Comparison of ENCODE assay signal across 18 mouse cellular contexts in genomic region chr2:50706652-50707051, GRCm38 (mm10).
DNase-seq lines count a peak whose midpoint lies in the region; ATAC-seq and TF ChIP-seq lines count a peak whose summit lies in the region.
"Had no signal": no experiment of that assay in that cellular context is flagged by ENCODE, and none has a peak within 500 bp of the region (broad histone marks: within the 10 kb centered on the region; RNA-seq: fewer than 3 reads in every experiment).

No protein-coding gene starts in this region.

- peaks cover 15% of the 10 kb centered on the region for H3K4me1 ChIP-seq in heart, embryonic 12.5 days (replicated peaks)
- peaks cover 1% of the 10 kb centered on the region; the same call in 1 of the 2 replicates for H3K4me1 ChIP-seq in heart, adult 2 months (ENCODE audit: control insufficient read depth, insufficient read depth, low read length)
- H3K4me1 ChIP-seq in lung, embryonic 14.5 days (ENCODE audit: insufficient read depth): peaks cover 5% of the 10 kb centered on the region
- H3K4me1 ChIP-seq in lung, adult 2 months (ENCODE audit: control insufficient read depth, insufficient read depth, low read length): no peaks in the 10 kb centered on the region
- no peaks in the 10 kb centered on the region for H3K4me1 ChIP-seq in stomach, embryonic 16.5 days (ENCODE audit: control insufficient read depth, insufficient read depth, low read length)
- H3K4me1 ChIP-seq: liver, embryonic 15.5 days had no signal

- no peak for ATAC-seq in heart, embryonic 12.5 days (ENCODE audit: insufficient number of reproducible peaks, low FRiP score)
- no peak for ATAC-seq in lung, embryonic 14.5 days (ENCODE audit: insufficient read depth)
- ATAC-seq in stomach, embryonic 16.5 days (ENCODE audit: insufficient read depth, low FRiP score): no peak

- no peak for TF ChIP-seq CTCF in heart, adult 2 months (IDR thresholded peaks at IDR 0.05)
- no peak for TF ChIP-seq CTCF in lung, embryonic 14.5 days (IDR thresholded peaks at IDR 0.05; ENCODE audit: low read depth)
- no peak for TF ChIP-seq CTCF in lung, adult 2 months (IDR thresholded peaks at IDR 0.05; ENCODE audit: insufficient read depth, low read length)

- H3K27me3 ChIP-seq in heart, embryonic 12.5 days (replicated peaks): no peaks in the 10 kb centered on the region
- no peaks in the 10 kb centered on the region for H3K27me3 ChIP-seq in heart, adult 2 months (ENCODE audit: control insufficient read depth, insufficient read depth, low read length)
- no peaks in the 10 kb centered on the region for H3K27me3 ChIP-seq in lung, embryonic 14.5 days (ENCODE audit: insufficient read depth, low read length)
- no peaks in the 10 kb centered on the region for H3K27me3 ChIP-seq in stomach, embryonic 16.5 days (ENCODE audit: control insufficient read depth, insufficient read depth, low read length)
- H3K27me3 ChIP-seq: hindbrain, embryonic 12.5 days; limb, embryonic 15.5 days; liver, embryonic 15.5 days had no signal

- no peaks in the 10 kb centered on the region for H3K79me2 ChIP-seq in heart, adult 2 months (replicated peaks; ENCODE audit: control insufficient read depth, insufficient read depth, low read length)

- H3K4me3 ChIP-seq in heart, embryonic 12.5 days: no peak overlapping the region
- H3K4me3 ChIP-seq in heart, adult 2 months: no peak overlapping the region
- no peak overlapping the region for H3K4me3 ChIP-seq in lung, embryonic 14.5 days (ENCODE audit: low read depth, low read length)
- no peak overlapping the region for H3K4me3 ChIP-seq in lung, adult 2 months (replicated peaks; ENCODE audit: extremely low read depth, low read depth, low read length)
- no peak overlapping the region for H3K4me3 ChIP-seq in stomach, embryonic 16.5 days (replicated peaks; ENCODE audit: low read length)
- H3K4me3 ChIP-seq: hindbrain, embryonic 12.5 days; limb, embryonic 15.5 days; liver, embryonic 15.5 days; midbrain, embryonic 10.5 days had no signal

- H3K9ac ChIP-seq in heart, embryonic 12.5 days: no peak overlapping the region
- H3K9ac ChIP-seq in heart, adult 2 months (ENCODE audit: low read depth, low read length): no peak overlapping the region
- no peak overlapping the region for H3K9ac ChIP-seq in lung, embryonic 14.5 days
- no peak overlapping the region for H3K9ac ChIP-seq in stomach, embryonic 16.5 days (ENCODE audit: low read length)
- H3K9ac ChIP-seq: hindbrain, embryonic 12.5 days; limb, embryonic 15.5 days; liver, embryonic 15.5 days had no signal

- WGBS in heart, embryonic 12.5 days: 10% methylated on average over 3 of the region's 3 CpGs
- WGBS in heart, adult 2 months: 58% methylated on average over 3 of the region's 3 CpGs
- 16% methylated on average over 3 of the region's 3 CpGs for WGBS in lung, embryonic 14.5 days
- WGBS in lung, adult 2 months: 64% methylated on average over 3 of the region's 3 CpGs
- 44% methylated on average over 3 of the region's 3 CpGs for WGBS in stomach, embryonic 16.5 days

- H3K9me3 ChIP-seq in heart, embryonic 12.5 days (replicated peaks): no peaks in the 10 kb centered on the region
- no peaks in the 10 kb centered on the region for H3K9me3 ChIP-seq in lung, embryonic 14.5 days (ENCODE audit: low read depth, low read length)
- no peaks in the 10 kb centered on the region for H3K9me3 ChIP-seq in stomach, embryonic 16.5 days (replicated peaks; ENCODE audit: control insufficient read depth, low read length)
- H3K9me3 ChIP-seq: hindbrain, embryonic 12.5 days; limb, embryonic 15.5 days; liver, embryonic 15.5 days; midbrain, embryonic 10.5 days had no signal

- no peak overlapping the region for H3K4me2 ChIP-seq in heart, embryonic 12.5 days
- H3K4me2 ChIP-seq in lung, embryonic 14.5 days: no peak overlapping the region
- H3K4me2 ChIP-seq in stomach, embryonic 16.5 days (ENCODE audit: low read depth, low read length): no peak overlapping the region
- H3K4me2 ChIP-seq: hindbrain, embryonic 12.5 days; limb, embryonic 15.5 days; liver, embryonic 15.5 days had no signal

- no peak for DNase-seq in heart, adult 2 months
- DNase-seq in lung, embryonic 14.5 days: peak; percentile 40
- DNase-seq in lung, adult 2 months: no peak
- DNase-seq in embryo, embryonic 10.5 days (ENCODE audit: low spot score): peak; percentile 45
- no peak for DNase-seq in left cerebral cortex, postnatal 14 days (ENCODE audit: low spot score in 2 of 2)
- DNase-seq: B cell, adult 2 months; cerebellum, adult 8-10 months; heart, postnatal 10 days; kidney, adult 9 months; lung, postnatal 4 days; retina, postnatal 1 day; thymus, postnatal 25 days had no signal

- TF ChIP-seq POLR2A in heart, adult 2 months (IDR thresholded peaks at IDR 0.05; ENCODE audit: insufficient read depth, low read depth, low read length): no peak
- no peak for TF ChIP-seq POLR2A in lung, adult 2 months (IDR thresholded peaks at IDR 0.05; ENCODE audit: borderline replicate concordance, extremely low read depth, low read depth, low read length)

- peak overlapping the region; percentile 66 for H3K27ac ChIP-seq in heart, embryonic 12.5 days (ENCODE audit: poor library complexity, severe bottlenecking)
- H3K27ac ChIP-seq in heart, adult 2 months: no peak overlapping the region
- peak overlapping the region; percentile 9; the same call in 1 of the 2 replicates for H3K27ac ChIP-seq in lung, embryonic 14.5 days (ENCODE audit: low read depth)
- peak overlapping the region; percentile 34; the same call in 1 of the 2 replicates for H3K27ac ChIP-seq in stomach, embryonic 16.5 days (ENCODE audit: low read length)
- H3K27ac ChIP-seq: hindbrain, embryonic 12.5 days; limb, embryonic 15.5 days; liver, embryonic 15.5 days; midbrain, embryonic 10.5 days had no signal

- no peak for TF ChIP-seq EP300 in heart, adult 2 months (IDR thresholded peaks at IDR 0.05; ENCODE audit: insufficient read depth, low read depth, low read length)

- intact Hi-C loops in heart, adult 2 months (cut with DNase I): no loop called here
- intact Hi-C loops in left cerebral cortex, postnatal 14 days (cut with DNase I): no loop called here

- no peaks in the 10 kb centered on the region for H3K36me3 ChIP-seq in heart, embryonic 12.5 days
- no peaks in the 10 kb centered on the region for H3K36me3 ChIP-seq in heart, adult 2 months (ENCODE audit: control insufficient read depth, insufficient read depth, low read length)
- H3K36me3 ChIP-seq in lung, embryonic 14.5 days (ENCODE audit: insufficient read depth): no peaks in the 10 kb centered on the region
- no peaks in the 10 kb centered on the region for H3K36me3 ChIP-seq in stomach, embryonic 16.5 days (ENCODE audit: control insufficient read depth, insufficient read depth, low read length)
- H3K36me3 ChIP-seq: hindbrain, embryonic 12.5 days; limb, embryonic 15.5 days; liver, embryonic 15.5 days; midbrain, embryonic 10.5 days had no signal

Comparison
In these comparisons a context has a peak if more than half of its experiments do, and no peak if none do; other contexts are left out.
1. DNase-seq: peak in lung, embryonic 14.5 days (single experiment) and embryo, embryonic 10.5 days (single experiment); none in heart, adult 2 months (0 of 2), lung, adult 2 months (single experiment) and left cerebral cortex, postnatal 14 days (0 of 2).